Mouse (Mus musculus) intestine, embryonic 15.5 days (tissue): ENCODE measurements around the gene Hyal3. TPM values are rescaled to one million over a fixed set of nuclear protein-coding genes. Genes with fewer than 3 reads are reported as not detected.

Source experiments
- ATAC-seq: fragments of 200-750 bp; cut with Nextera tagmentation; 2 replicates; pipeline ENCODE4 v1.8.0; 2017; ENCODE audit warnings: moderate TSS enrichment, moderate library complexity
- H3K27ac ChIP-seq: fragments of 300-500 bp; sonication (generic); 2 replicates; pipeline ENCODE4 v1.5.1; 2015; ENCODE audit warnings: mild to moderate bottlenecking, inconsistent platforms
- H3K27me3 ChIP-seq: fragments of 300-500 bp; sonication (generic); replicated peaks from 2 replicates; pipeline ENCODE4 v1.6.1; 2015; ENCODE audit warnings: inconsistent platforms
- H3K36me3 ChIP-seq: fragments of 300-500 bp; sonication (generic); 2 replicates; pipeline ENCODE4 v1.6.1; 2015; ENCODE audit warnings: inconsistent platforms
- H3K4me1 ChIP-seq: fragments of 300-500 bp; sonication (generic); replicated peaks from 2 replicates; pipeline ENCODE4 v1.6.1; 2015; ENCODE audit warnings: inconsistent platforms
- H3K4me2 ChIP-seq: fragments of 300-500 bp; sonication (generic); replicated peaks from 2 replicates; pipeline ENCODE4 v1.6.1; 2015; ENCODE audit warnings: mild to moderate bottlenecking, inconsistent platforms
- H3K4me3 ChIP-seq: fragments of 300-500 bp; sonication (generic); replicated peaks from 2 replicates; pipeline ENCODE4 v1.5.1; 2015; ENCODE audit warnings: inconsistent platforms
- H3K9ac ChIP-seq: fragments of 300-500 bp; sonication (generic); 2 replicates; pipeline ENCODE4 v1.6.1; 2015; ENCODE audit warnings: inconsistent platforms
- H3K9me3 ChIP-seq: fragments of 300-500 bp; sonication (generic); 2 replicates; pipeline ENCODE4 v1.6.1; 2016; ENCODE audit warnings: inconsistent platforms
- WGBS: fragments of 180-500 bp; shearing (Covaris S2); methylation state at CpG from one replicate; pipeline ENCODE4 v1.1.7; 2015; 5-methylcytosine and 5-hydroxymethylcytosine counted together
- polyA plus RNA-seq: library from polyadenylated mRNA; unstranded; fragments of >200 nt; fragmentation: Nextera tagmentation; extraction: Ambion mirVana; gene quantifications from 2 replicates; pipeline ENCODE4 v1.2.1, GENCODE M21; 2015

Hyal3 gene
- polyA plus RNA-seq, 1 experiment from 2014 or later = 0.74 TPM

DNA sequence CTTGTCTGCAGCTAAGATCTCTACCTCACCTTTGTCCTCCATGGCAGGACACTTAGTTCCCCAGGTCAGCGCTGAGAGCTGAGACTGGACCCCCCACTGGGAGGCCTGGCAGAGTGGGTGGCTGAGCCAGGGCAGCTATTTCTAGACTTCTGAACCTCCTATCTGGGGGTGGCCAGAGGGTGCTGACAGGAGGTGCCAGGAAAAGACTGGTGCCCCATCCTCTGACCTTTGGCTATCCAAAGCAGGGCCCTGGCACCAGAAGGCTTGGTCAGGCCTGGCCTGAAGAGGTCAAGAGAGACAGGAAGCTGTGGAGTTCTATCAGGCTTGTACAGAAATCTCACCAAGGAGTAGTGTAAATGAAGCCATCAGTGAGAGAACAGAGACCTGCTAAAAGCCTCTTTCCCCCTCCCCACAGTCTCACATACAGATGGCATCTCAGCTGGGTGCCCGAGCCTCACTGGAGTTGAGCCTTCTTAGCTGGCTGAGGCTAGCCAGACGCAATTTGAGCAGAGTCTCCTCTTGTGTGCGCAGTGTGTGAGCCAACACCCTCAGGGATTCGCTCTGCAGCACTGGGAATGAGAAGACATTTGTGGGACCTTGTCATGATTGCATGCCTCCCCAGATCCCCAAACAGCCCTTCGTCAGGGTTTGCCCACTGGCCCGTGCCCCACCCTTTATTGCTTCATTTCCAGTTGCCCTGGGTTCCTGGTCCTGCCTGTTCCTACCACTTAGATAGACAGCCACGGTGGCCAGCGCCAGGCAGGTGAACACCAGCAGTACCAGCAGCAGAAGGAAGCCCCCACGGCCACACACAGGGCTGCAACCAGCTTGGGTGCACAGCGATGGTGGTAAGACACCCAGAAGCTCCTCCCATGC is 12.7 kb downstream of the Hyal3 start:
- H3K4me2 ChIP-seq = no peak overlapping the region
- no peak overlapping the region for H3K4me3 ChIP-seq
- peaks cover 44% of the 10 kb centered on the region for H3K36me3 ChIP-seq
- WGBS = 80% methylated on average over 11 of the region's 11 CpGs
- H3K27ac ChIP-seq = no peak overlapping the region
- no peaks in the 10 kb centered on the region for H3K27me3 ChIP-seq
- H3K9me3 ChIP-seq = no peaks in the 10 kb centered on the region
- no peak overlapping the region for H3K9ac ChIP-seq
- no peak for ATAC-seq
- peaks cover 22% of the 10 kb centered on the region for H3K4me1 ChIP-seq

DNA sequence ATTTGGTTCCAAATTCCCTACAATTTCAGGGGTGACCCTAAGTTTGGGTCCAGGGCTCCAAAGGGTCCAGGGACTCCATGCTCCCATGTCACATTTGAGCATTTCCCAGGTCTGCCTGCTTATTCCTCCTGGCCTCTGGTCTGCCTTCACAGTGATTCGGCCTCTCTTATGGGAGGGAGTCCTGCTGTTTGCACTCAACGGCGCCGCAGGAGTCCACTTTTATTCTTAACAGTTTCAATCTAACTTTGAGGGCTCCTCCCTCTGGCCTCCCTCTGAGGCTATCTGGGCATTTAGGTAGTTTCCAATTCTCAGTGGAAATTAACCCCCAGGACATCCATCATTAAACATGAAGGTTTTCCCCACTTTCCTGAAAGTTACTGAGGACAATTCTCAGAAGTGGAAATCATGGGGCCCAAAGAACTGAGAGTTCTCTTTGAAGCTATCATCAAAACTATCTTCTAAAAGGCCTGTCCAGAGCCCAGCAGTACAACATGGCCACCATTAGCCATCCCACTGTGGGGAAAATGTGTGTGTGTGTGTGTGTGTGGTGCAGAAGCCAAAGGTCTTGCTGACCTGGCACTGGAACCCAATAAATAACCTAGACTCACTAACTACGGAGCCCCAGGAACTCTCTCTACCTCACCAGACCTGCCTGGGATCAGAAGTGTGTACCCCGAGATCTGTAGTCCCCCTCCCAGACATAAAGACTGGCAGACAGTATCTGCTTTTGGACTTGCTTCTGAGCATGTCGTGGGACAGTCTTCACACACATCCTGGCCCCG is 13.9 kb downstream of the Hyal3 start:
- H3K27me3 ChIP-seq = no peaks in the 10 kb centered on the region
- ATAC-seq = no peak
- no peak overlapping the region for H3K27ac ChIP-seq
- no peak overlapping the region for H3K4me2 ChIP-seq
- no peak overlapping the region for H3K9ac ChIP-seq
- WGBS = 78% methylated on average over 8 of the region's 8 CpGs
- H3K36me3 ChIP-seq = peaks cover 44% of the 10 kb centered on the region
- H3K9me3 ChIP-seq = no peaks in the 10 kb centered on the region
- peaks cover 19% of the 10 kb centered on the region for H3K4me1 ChIP-seq
- H3K4me3 ChIP-seq = no peak overlapping the region

DNA sequence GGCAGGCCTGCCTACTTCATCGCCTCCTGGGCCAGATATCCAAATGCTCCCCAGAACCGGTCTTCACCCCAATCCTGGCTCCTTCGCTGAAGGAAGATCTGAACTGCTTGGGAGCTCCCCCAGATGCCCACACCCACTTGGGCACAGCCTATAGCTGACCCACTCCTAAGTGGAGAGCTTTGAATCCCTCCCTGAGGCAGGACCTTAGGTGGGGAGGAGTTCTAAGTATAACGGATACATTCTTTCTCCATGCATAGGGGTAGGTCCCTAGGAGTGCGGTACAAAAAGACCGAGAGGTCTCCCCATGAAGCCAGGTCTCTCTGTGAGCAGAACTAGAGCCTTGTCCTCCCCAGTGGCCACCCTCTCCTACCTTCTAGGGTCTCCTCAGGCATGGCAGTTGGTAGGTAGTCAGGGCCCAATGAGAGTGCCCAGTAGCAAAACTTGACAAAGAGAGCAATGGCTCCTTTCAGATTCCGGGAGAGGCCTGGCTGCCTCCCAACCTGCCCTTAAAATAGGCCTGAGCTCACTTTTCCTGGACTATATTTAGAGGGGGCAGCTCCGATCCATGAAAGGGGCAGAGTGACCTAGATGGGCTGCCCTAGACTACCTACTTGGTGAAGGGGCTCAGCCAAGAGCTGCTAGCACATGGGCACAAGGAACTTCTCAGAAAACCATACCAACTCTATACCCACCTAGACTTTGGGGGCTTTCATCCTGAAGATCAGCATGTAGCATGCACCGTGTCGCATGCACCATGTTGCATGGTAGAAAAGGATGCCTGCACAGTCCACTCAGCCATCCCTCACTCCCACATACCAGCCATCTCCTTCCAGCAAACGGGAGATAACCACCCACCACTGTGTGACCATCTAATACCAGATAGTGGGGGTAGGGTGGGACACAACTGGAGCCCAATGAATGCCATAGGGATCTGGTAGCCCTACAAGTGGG is 16.3 kb downstream of the Hyal3 start:
- H3K9me3 ChIP-seq = no peaks in the 10 kb centered on the region
- ATAC-seq = no peak
- no peak overlapping the region for H3K4me2 ChIP-seq
- H3K9ac ChIP-seq = no peak overlapping the region
- peaks cover 15% of the 10 kb centered on the region; the same call in 1 of the 2 replicates for H3K4me1 ChIP-seq
- WGBS = 89% methylated on average over 11 of the region's 11 CpGs
- H3K27ac ChIP-seq = no peak overlapping the region
- no peaks in the 10 kb centered on the region for H3K27me3 ChIP-seq
- H3K4me3 ChIP-seq = no peak overlapping the region
- peaks cover 24% of the 10 kb centered on the region for H3K36me3 ChIP-seq

DNA sequence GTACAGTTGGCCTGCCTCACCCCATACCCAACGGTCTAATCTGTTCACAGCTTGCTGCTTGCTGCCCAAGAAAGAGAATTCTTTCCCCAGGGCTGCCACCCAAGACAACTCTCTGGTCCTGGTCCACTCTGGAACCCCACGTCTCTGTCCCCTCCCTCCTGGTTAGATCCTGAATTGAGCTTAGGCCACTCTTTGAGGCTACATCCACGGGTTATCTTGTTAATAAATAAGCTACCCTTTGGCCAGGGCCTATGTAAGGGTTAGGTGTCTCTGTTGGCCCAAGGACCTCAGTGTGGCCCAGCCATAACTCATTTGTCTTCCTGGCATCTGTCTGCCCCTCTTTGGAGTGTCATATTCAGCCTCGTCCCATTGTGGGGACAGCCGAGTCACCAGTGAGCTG is 17.8 kb downstream of the Hyal3 start:
- ATAC-seq = no peak
- H3K27ac ChIP-seq = no peak overlapping the region
- peaks cover 17% of the 10 kb centered on the region; the same call in 1 of the 2 replicates for H3K4me1 ChIP-seq
- H3K4me3 ChIP-seq = no peak overlapping the region
- H3K9me3 ChIP-seq = no peaks in the 10 kb centered on the region
- H3K36me3 ChIP-seq = 0 out of 2 replicates have a peak, but pooled peaks cover 10% of the 10 kb centered on the region
- no peaks in the 10 kb centered on the region for H3K27me3 ChIP-seq
- WGBS = 70% methylated on average over 5 of the region's 5 CpGs
- H3K4me2 ChIP-seq = no peak overlapping the region
- no peak overlapping the region for H3K9ac ChIP-seq

DNA sequence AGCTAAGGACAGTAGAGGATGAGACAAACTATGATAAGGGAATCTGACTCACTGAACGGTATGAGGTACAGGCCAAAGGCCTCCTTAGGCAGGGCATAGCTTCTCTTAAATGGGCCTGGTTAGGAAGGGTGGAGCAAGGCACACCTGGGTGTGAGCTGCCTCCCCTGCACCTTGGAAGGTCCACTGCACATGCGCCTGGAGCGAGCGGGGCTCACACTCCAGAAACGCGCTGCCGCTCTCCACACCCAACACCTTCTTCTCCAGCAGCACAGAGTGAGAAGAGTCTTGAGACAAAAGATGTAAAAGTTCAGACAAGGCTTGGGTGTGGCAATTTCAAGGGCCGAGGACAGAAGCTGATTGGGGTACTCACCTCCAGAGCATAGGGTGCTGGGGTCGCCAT is 18.8 kb downstream of the Hyal3 start:
- no peak overlapping the region for H3K4me3 ChIP-seq
- H3K9me3 ChIP-seq = no peaks in the 10 kb centered on the region
- no peaks in the 10 kb centered on the region for H3K27me3 ChIP-seq
- WGBS = 79% methylated on average over 9 of the region's 9 CpGs
- H3K36me3 ChIP-seq = 0 out of 2 replicates have a peak, but pooled peaks cover 3% of the 10 kb centered on the region
- no peak for ATAC-seq
- no peak overlapping the region for H3K9ac ChIP-seq
- H3K4me1 ChIP-seq = peaks cover 25% of the 10 kb centered on the region; the same call in 1 of the 2 replicates
- no peak overlapping the region for H3K27ac ChIP-seq
- H3K4me2 ChIP-seq = no peak overlapping the region

GRCm38 (mm10) chr9:107599842-107600241 is 19.2 kb downstream of the Hyal3 start:
- Histone ChIP-seq H3K27ac (no peak overlapping the region), H3K4me2 (no peak overlapping the region), H3K27me3 (no peaks in the 10 kb centered on the region), H3K4me1 (peaks cover 27% of the 10 kb centered on the region; the same call in 1 of the 2 replicates), H3K9ac (no peak overlapping the region), H3K36me3 (0 out of 2 replicates have a peak, but pooled peaks cover 3% of the 10 kb centered on the region), H3K4me3 (no peak overlapping the region), H3K9me3 (no peaks in the 10 kb centered on the region)
- WGBS = 67% methylated on average over 14 of the region's 14 CpGs
- ATAC-seq = no peak

DNA sequence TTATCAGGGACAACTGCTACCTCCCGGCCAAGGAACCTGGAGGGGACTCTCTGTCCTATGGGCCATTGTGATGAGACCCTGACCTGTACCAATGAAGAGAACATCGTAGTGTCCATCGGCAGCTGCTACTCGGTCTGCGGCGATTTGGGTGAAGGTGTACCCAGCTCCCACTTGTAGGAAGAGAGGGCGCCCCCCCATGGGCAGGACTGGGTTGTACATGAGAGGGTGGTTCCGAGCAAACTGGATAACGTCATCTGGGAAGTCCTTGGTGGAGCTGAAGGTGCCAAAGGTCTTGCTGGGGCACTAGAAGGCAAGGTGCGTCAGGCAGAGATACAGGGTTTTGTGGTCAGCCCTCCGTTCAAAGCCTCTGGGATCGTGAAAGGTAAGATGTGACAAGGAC is 20.1 kb downstream of the Hyal3 start:
- Histone ChIP-seq H3K36me3 (0 out of 2 replicates have a peak, but pooled peaks cover 3% of the 10 kb centered on the region), H3K4me2 (no peak overlapping the region), H3K27ac (no peak overlapping the region), H3K27me3 (no peaks in the 10 kb centered on the region), H3K9ac (no peak overlapping the region), H3K4me1 (peaks cover 32% of the 10 kb centered on the region), H3K9me3 (no peaks in the 10 kb centered on the region), H3K4me3 (no peak overlapping the region)
- ATAC-seq = no peak
- WGBS = 77% methylated on average over 12 of the region's 12 CpGs

DNA sequence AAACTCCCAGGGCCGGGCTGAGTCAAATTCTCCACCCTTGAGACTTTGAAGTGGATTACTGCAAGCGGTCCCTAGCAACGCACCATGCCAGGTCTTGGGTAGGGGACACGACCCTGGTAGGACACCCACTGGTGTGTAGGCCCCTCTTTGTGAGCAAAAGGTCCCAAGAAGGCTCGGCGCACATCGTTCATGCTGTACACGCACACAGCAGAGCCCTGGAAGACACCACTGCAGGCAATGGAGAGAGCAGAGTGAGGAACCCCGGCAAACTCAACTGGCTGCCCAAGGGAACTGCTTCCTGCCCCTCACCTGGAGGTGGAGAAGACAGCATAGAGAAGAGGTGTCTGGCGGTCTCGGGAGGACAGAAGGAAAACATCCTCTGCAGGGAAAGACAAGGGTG is 20.7 kb downstream of the Hyal3 start:
- H3K27ac ChIP-seq = no peak overlapping the region
- no peak overlapping the region for H3K4me3 ChIP-seq
- 0 out of 2 replicates have a peak, but pooled peaks cover 3% of the 10 kb centered on the region for H3K36me3 ChIP-seq
- no peaks in the 10 kb centered on the region for H3K27me3 ChIP-seq
- no peaks in the 10 kb centered on the region for H3K9me3 ChIP-seq
- 84% methylated on average over 11 of the region's 11 CpGs for WGBS
- ATAC-seq = no peak
- no peak overlapping the region for H3K9ac ChIP-seq
- no peak overlapping the region for H3K4me2 ChIP-seq
- peaks cover 37% of the 10 kb centered on the region for H3K4me1 ChIP-seq

GRCm38 (mm10) chr9:107602068-107602648 is 21.5 kb downstream of the Hyal3 start:
- 0 out of 2 replicates have a peak, but pooled peaks have one; percentile 39 for ATAC-seq
- Histone ChIP-seq H3K4me1 (peaks cover 45% of the 10 kb centered on the region), H3K36me3 (no peaks in the 10 kb centered on the region), H3K27ac (no peak overlapping the region), H3K9me3 (no peaks in the 10 kb centered on the region), H3K27me3 (no peaks in the 10 kb centered on the region), H3K4me3 (no peak overlapping the region), H3K9ac (no peak overlapping the region), H3K4me2 (no peak overlapping the region)
- WGBS = 11% methylated on average over 10 of the region's 10 CpGs

DNA sequence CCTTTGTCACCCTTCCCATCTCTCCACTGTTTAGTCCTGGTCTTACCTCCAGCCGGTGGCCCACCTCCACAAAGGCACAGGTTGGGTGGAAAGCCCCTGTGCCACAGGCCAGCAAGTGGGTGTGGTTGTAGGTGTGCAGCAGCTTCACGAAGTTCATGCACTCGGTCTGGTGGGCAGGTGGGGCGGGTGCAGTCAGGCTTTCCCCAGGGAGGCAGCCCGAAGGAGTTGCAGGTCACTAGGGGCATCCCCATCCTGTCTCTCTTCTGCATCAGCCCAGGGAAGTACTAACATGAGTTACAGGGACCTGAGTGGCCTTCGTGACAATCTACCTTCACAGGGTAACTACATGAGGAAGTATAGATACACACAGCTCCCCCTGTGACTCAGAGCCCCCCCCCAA is 22.6 kb downstream of the Hyal3 start:
- no peaks in the 10 kb centered on the region for H3K27me3 ChIP-seq
- no peak for ATAC-seq
- peaks cover 55% of the 10 kb centered on the region for H3K4me1 ChIP-seq
- H3K36me3 ChIP-seq = no peaks in the 10 kb centered on the region
- no peak overlapping the region for H3K4me3 ChIP-seq
- H3K4me2 ChIP-seq = peak overlapping the region; percentile 59
- no peak overlapping the region for H3K9ac ChIP-seq
- WGBS = 71% methylated on average over 6 of the region's 6 CpGs
- H3K9me3 ChIP-seq = no peaks in the 10 kb centered on the region
- H3K27ac ChIP-seq = no peak overlapping the region

DNA sequence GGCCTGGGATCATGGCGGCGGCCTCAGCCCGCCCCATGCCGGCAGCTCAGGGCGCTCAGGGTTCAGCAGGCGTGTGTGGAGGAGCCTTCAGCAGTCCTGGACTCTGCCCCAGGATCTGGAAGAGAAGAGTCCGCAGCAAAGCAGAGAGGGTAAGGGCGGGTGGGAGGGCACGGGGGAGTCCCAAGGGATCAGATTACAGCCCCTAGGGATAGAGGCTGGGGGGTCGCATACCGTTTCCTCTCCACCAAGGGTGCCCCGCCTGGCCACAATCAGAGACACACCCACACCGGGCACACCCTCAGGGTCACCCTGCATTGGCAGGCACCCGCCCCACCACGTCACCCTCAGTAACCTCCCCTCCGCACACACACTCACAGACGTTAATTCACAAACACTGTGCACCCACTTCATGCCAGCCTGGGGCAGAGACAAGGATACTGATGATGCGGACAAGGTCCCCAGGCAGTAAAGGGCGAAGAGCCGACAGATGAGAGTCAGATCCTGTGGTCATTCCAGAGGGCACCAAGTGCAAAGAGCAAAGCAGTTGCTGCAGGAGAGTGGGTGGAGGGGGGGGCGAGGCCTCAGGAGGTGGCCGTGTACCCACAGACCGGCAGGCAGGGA is 24.5 kb downstream of the Hyal3 start:
- Histone ChIP-seq H3K27ac (peak overlapping the region; percentile 86), H3K4me3 (peak overlapping the region; percentile 42), H3K4me2 (peak overlapping the region; percentile 59), H3K27me3 (no peaks in the 10 kb centered on the region), H3K4me1 (peaks cover 56% of the 10 kb centered on the region), H3K9me3 (no peaks in the 10 kb centered on the region), H3K9ac (peak overlapping the region; percentile 46; the same call in 1 of the 2 replicates), H3K36me3 (no peaks in the 10 kb centered on the region)
- ATAC-seq = peak; percentile 69
- WGBS = 26% methylated on average over 23 of the region's 23 CpGs
